Mouse (Mus musculus) thymus, adult 2 months (tissue): ENCODE measurements around the gene Mfap4. TPM values are rescaled to one million over a fixed set of nuclear protein-coding genes. Genes with fewer than 3 reads are reported as not detected.

ENCODE experiments used
- DNase-seq: peaks from one replicate; pipeline ENCODE4 v3.0.0; 2021
- H3K27ac ChIP-seq: fragments of 200-500 bp; 2 replicates; pipeline ENCODE4 v1.5.1; 2012; ENCODE audit warnings: low read length, control low read depth; ENCODE audit not compliant: control insufficient read depth, insufficient read depth
- H3K27me3 ChIP-seq: fragments of 200-500 bp; 2 replicates; pipeline ENCODE4 v1.6.1; 2012; ENCODE audit warnings: mild to moderate bottlenecking, low read length, moderate library complexity, mixed read lengths; ENCODE audit not compliant: control insufficient read depth, insufficient read depth
- H3K36me3 ChIP-seq: fragments of 200-500 bp; 2 replicates; pipeline ENCODE4 v1.6.1; 2012; ENCODE audit warnings: mild to moderate bottlenecking, low read length, moderate library complexity; ENCODE audit not compliant: control insufficient read depth, insufficient read depth
- H3K4me1 ChIP-seq: fragments of 200-500 bp; replicated peaks from 2 replicates; pipeline ENCODE4 v1.6.1; 2012; ENCODE audit warnings: low read length; ENCODE audit not compliant: control insufficient read depth, insufficient read depth
- H3K4me3 ChIP-seq: fragments of 200-500 bp; 2 replicates; pipeline ENCODE4 v1.5.1; 2012; ENCODE audit warnings: mild to moderate bottlenecking, low read length, control low read depth, moderate library complexity; ENCODE audit not compliant: control insufficient read depth, insufficient read depth
- CTCF ChIP-seq: fragments of 200-500 bp; IDR thresholded peaks from 2 replicates; pipeline ENCODE4 v1.5.1; 2012; ENCODE audit warnings: mild to moderate bottlenecking, control low read depth, low read length, moderate library complexity, borderline replicate concordance; ENCODE audit not compliant: control insufficient read depth, poor library complexity, insufficient read depth; ENCODE audit errors: extremely low read depth
- POLR2A ChIP-seq: fragments of 200-500 bp; IDR thresholded peaks from 2 replicates; pipeline ENCODE4 v1.6.1; 2012; ENCODE audit warnings: mild to moderate bottlenecking, low read length, control low read depth, moderate library complexity; ENCODE audit not compliant: control insufficient read depth, poor library complexity, insufficient read depth; ENCODE audit errors: extremely low read depth
- WGBS: fragments of 180-500 bp; shearing (Covaris S2); methylation state at CpG from one replicate; pipeline ENCODE4 v1.1.7; 2018; 5-methylcytosine and 5-hydroxymethylcytosine counted together
- polyA plus RNA-seq: library from polyadenylated mRNA; depleted of rRNA; stranded (reverse); fragments of >200 nt; gene quantifications from 2 replicates; pipeline ENCODE4 v1.2.3, GENCODE M21; 2012; rRNA removed

Mfap4 gene
- polyA plus RNA-seq, result 20.0 and 21.9 TPM in 2 replicates

GRCm38 (mm10) chr11:61484613-61485540 is at the start of gene Mfap4:
Gene Mfap4 (plus strand): TSS chr11:61485431.
- TF ChIP-seq CTCF (no peak), POLR2A (no peak)
- 87% methylated on average over 20 of the region's 20 CpGs for WGBS
- no peak within 1 kb of the TSS for H3K4me3 ChIP-seq
- no peak for DNase-seq
- no peak within 1 kb of the TSS for H3K27ac ChIP-seq
- H3K36me3 ChIP-seq, result no peaks in the 10 kb centered on the region; the same call in none of the 2 replicates
- H3K27me3 ChIP-seq, result no peaks in the 10 kb centered on the region
- peaks cover 10% of the 10 kb centered on the region for H3K4me1 ChIP-seq

GRCm38 (mm10) chr11:61436298-61436697 is 48.9 kb upstream of the Mfap4 start:
- no peak for DNase-seq
- TF ChIP-seq POLR2A, result no peak
- H3K4me1 ChIP-seq, result no peaks in the 10 kb centered on the region
- H3K4me3 ChIP-seq, result no peak overlapping the region
- no peak overlapping the region for H3K27ac ChIP-seq
- no peaks in the 10 kb centered on the region for H3K36me3 ChIP-seq
- H3K27me3 ChIP-seq, result no peaks in the 10 kb centered on the region
- WGBS, result 79% methylated on average over 2 of the region's 2 CpGs

GRCm38 (mm10) chr11:61439170-61439569 is 46.1 kb upstream of the Mfap4 start:
- 36% methylated on average over 3 of the region's 3 CpGs for WGBS

GRCm38 (mm10) chr11:61440416-61440815 is 44.8 kb upstream of the Mfap4 start:
- Histone ChIP-seq H3K4me1 (no peaks in the 10 kb centered on the region), H3K36me3 (no peaks in the 10 kb centered on the region), H3K4me3 (no peak overlapping the region), H3K27me3 (no peaks in the 10 kb centered on the region), H3K27ac (no peak overlapping the region)
- DNase-seq, result no peak
- 99% methylated on average over 4 of the region's 4 CpGs for WGBS
- no peak for TF ChIP-seq POLR2A
- TF ChIP-seq CTCF, result no peak

More at GRCm38 (mm10) chr11:61439170-61439569, 46.1 kb upstream of the Mfap4 start:
- Histone ChIP-seq H3K4me3 (no peak overlapping the region), H3K36me3 (no peaks in the 10 kb centered on the region), H3K27ac (no peak overlapping the region), H3K4me1 (no peaks in the 10 kb centered on the region), H3K27me3 (no peaks in the 10 kb centered on the region)
- no peak for DNase-seq
- no peak for TF ChIP-seq POLR2A
- no peak for TF ChIP-seq CTCF

GRCm38 (mm10) chr11:61441670-61442069 is 43.6 kb upstream of the Mfap4 start:
- TF ChIP-seq POLR2A (no peak), CTCF (no peak)
- DNase-seq, result no peak
- H3K27ac ChIP-seq, result no peak overlapping the region
- no peaks in the 10 kb centered on the region for H3K27me3 ChIP-seq
- no peaks in the 10 kb centered on the region for H3K4me1 ChIP-seq
- H3K4me3 ChIP-seq, result no peak overlapping the region
- WGBS, result 94% methylated on average over 7 of the region's 7 CpGs
- no peaks in the 10 kb centered on the region for H3K36me3 ChIP-seq

- no peak for DNase-seq
- Histone ChIP-seq H3K27ac (no peak overlapping the region), H3K27me3 (no peaks in the 10 kb centered on the region), H3K4me3 (no peak overlapping the region), H3K4me1 (no peaks in the 10 kb centered on the region), H3K36me3 (no peaks in the 10 kb centered on the region)
- 91% methylated on average over 6 of the region's 6 CpGs for WGBS
- TF ChIP-seq POLR2A, result no peak
- no peak for TF ChIP-seq CTCF
Measured at GRCm38 (mm10) chr11:61443807-61444206, 41.4 kb upstream of the Mfap4 start.
